Mouse (Mus musculus) lung, adult 2 months (tissue): ENCODE data around the gene Thsd4.

Experiments
- CTCF ChIP-seq: fragments of 200-500 bp; IDR thresholded peaks from 2 replicates; pipeline ENCODE4 v1.5.1; 2011; ENCODE audit warnings: mild to moderate bottlenecking, low read length, control low read depth; ENCODE audit not compliant: insufficient read depth
- POLR2A ChIP-seq: fragments of 200-500 bp; IDR thresholded peaks from 2 replicates; pipeline ENCODE4 v1.6.1; 2011; ENCODE audit warnings: low read depth, mild to moderate bottlenecking, control low read depth, low read length, borderline replicate concordance; ENCODE audit errors: extremely low read depth

- TF ChIP-seq CTCF (no peak), POLR2A (no peak)
Measured at GRCm38 (mm10) chr9:60259626-60260025, 262.2 kb downstream of the Thsd4 start.
